Mouse (Mus musculus): ENCODE measurements around the gene Mta3.

DNA sequence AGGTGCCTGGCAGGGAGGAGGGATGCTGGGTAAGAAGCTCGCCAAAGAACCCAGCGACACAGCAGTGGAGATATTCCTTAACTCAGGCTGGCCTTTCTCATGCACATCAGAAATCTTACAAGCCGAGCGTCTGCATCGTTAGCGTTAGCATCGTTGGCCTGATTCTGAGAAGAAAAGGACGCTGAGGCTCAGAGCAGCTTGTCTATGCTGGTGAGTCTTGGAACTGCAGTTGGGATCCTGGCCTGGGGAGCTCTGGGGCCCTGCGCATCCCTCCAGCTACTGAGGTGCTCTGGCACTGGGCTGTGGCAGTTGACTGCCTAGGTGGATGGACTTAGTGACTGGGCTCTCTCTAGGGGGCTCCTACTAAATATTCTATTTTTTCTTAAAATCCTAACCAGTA, 133.2 kb downstream of the Mta3 start:
- 0 out of 2 replicates have a peak, but pooled peaks have one; percentile 5 for TF ChIP-seq CTCF (conservative IDR thresholded peaks at IDR 0.05; ENCODE audit: insufficient read depth, insufficient read length, low read depth, low read length)
- no peak for TF ChIP-seq POLR2A (IDR thresholded peaks at IDR 0.05; ENCODE audit: low read depth, low read length)

All from kidney, adult 2 months (tissue).